Mouse (Mus musculus) layer of hippocampus, adult 2 months (tissue): Measurements from ENCODE around the gene Tsga10ip. TPM values are rescaled to one million over a fixed set of nuclear protein-coding genes. Genes with fewer than 3 reads are reported as not detected.
A peak's percentile ranks its signal among the peaks of the same experiment; 100 is the strongest.
"Not testable (repeated sequence)": the region's sequence is repeated elsewhere in the genome, so short reads cannot be mapped to it uniquely, and the experiment has no call there.

ENCODE experiments used
- DNase-seq, 2 experiments: peaks; one replicate each; pipeline ENCODE4 v3.0.0; 2022; ENCODE audit warnings: low spot score in 2 of 2
- H3K27ac ChIP-seq: fragments of 200-600 bp; 2 replicates; pipeline ENCODE4 v1.8.1; 2022
- H3K4me3 ChIP-seq: fragments of 200-600 bp; 2 replicates; pipeline ENCODE4 v1.8.1; 2022; ENCODE audit warnings: mild to moderate bottlenecking
- CTCF ChIP-seq: fragments of 200-600 bp; conservative IDR thresholded peaks from 2 replicates; pipeline ENCODE4 v1.8.1; 2022; ENCODE audit warnings: antibody characterized with exemption, mild to moderate bottlenecking, moderate library complexity
- total RNA-seq, 2 experiments: library from RNA; stranded (reverse); gene quantifications; 2 replicates each; pipeline ENCODE4 v1.2.3; 2021

Gene Tsga10ip
- total RNA-seq, 2 experiments from 2014 or later, result 0.20 to 0.37 TPM

DNA sequence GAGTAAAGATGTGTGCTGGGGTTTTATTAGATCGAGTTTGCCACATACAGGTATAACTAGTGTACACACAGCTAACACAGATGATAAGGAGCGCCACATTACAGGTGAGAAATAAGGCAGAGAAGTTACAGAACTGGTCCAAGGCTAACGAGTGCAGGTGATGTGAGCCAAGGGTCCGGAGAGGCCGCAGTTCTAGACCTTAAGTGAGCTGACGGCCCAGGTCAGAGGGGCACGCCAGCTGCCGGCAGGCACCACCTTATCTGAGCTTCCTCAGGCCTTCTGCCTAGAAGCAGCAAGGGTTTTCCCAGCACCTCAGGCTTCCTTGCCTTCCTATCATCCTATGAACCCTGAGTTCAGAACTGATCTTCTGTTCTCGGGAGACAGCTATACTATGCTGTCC is 17.3 kb upstream of the Tsga10ip start:
- TF ChIP-seq CTCF, result no peak
- no peak overlapping the region for H3K4me3 ChIP-seq
- DNase-seq, result no peak
- H3K27ac ChIP-seq, result no peak overlapping the region

DNA sequence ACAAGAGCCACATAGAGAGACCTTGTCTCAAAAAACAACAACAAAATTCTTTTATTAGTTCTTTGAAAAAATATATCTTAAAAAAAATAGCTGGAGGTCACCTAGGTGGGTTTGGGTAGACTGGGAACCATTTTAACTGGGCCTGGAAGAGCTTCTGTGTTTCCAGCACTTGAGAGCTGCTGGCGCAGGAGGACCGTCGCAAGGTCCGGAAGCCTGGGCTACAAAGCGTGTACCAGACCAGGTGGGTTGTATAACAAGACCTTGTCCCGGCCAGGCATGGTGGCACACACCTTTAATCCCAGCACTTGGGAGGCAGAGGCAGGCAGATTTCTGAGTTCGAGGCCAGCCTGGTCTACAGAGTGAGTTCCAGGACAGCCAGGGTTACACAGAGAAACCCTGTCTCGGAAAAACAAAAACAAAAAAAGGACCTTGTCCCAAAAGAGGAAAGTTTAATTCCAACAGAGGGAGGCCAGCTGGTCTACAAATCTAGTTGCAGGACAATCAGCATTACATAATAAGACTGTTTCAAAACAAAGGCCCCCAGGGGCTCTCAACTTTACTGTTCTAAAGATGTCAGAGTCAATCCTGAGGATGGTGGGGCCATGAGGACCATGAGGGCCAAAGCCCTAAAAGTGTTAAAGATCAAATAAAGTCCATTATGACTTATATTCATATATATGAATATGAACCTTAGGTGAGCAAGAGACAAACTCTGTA is 16.6 kb upstream of the Tsga10ip start:
- H3K27ac ChIP-seq, result no peak overlapping the region
- no peak overlapping the region for H3K4me3 ChIP-seq
- no peak for TF ChIP-seq CTCF
- no peak for DNase-seq

DNA sequence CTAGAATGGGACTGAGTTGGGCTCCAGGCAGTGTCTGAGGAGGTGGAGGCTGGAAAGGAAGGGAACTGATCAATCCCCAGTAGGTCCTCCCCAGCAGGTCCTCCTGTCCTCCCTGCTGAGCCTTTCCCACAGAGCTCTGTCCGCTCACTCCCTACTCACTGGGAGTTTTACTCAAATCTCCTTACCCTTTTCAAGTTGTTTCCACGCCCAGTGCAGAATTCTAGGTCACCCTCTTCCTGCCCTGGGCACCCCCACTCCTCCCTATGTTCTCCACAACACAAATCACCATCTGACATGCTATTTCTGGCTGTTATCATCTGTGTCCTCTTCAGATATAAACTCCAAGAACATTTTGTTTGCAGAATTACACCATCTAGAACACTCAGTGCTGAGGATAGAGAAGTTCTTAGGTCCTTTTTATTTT is 12.2 kb upstream of the Tsga10ip start:
- Histone ChIP-seq H3K27ac (peak overlapping the region; percentile 76), H3K4me3 (no peak overlapping the region)
- DNase-seq, result no peak
- no peak for TF ChIP-seq CTCF

DNA sequence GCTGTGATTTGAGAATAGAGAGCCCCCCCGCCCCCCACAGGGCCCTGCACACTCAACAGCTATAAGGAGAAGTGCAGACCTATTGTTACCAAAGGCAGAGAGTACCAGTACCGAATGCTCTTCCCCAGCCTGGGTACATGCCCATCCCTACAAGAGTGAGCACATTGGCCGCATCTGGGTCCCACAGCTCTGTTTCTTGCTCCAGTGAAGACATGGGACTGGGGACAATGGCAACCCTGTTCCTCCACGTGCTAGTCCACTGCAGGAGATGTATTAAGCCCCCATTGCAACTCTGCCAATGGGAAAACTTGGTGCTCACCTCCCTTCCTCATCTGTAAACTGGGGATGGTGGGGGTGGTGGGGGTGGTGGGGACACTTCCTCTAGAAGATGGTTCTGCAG is 11.5 kb upstream of the Tsga10ip start:
- Histone ChIP-seq H3K27ac (peak overlapping the region; percentile 76), H3K4me3 (no peak overlapping the region)
- DNase-seq, result no peak
- TF ChIP-seq CTCF, result no peak

DNA sequence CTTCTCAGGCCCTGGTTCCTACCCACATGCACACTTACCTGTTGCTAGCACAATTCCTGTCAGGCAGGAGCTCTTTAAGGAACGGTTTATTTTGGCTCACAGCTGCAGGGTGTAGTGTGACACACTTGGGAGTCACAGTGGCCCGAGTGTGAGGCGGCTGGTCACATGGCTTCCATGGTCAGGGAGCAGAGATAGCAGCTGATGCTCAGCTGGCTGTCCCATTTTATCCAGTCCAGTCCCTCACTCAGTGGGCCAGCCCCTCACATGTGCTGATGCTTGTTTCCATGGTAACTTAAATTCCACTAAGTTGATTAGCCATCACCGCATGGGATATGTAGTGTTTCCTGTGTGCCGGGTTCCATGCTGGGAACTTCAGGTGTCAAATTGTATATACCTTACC is 9.6 kb upstream of the Tsga10ip start:
- no peak for DNase-seq

GRCm38 (mm10) chr19:5410641-5411040 is 8.3 kb upstream of the Tsga10ip start:
- no peak overlapping the region for H3K27ac ChIP-seq
- no peak for TF ChIP-seq CTCF
- DNase-seq, result no peak
- H3K4me3 ChIP-seq, result no peak overlapping the region

More for the DNA sequence above, 9.6 kb upstream of the Tsga10ip start:
- no peak overlapping the region for H3K4me3 ChIP-seq
- H3K27ac ChIP-seq, result no peak overlapping the region
- no peak for TF ChIP-seq CTCF

- H3K4me3 ChIP-seq, result no peak overlapping the region
- no peak for DNase-seq
- TF ChIP-seq CTCF, result no peak
- H3K27ac ChIP-seq, result peak overlapping the region; percentile 48; the same call in 1 of the 2 replicates
Measured at GRCm38 (mm10) chr19:5409068-5409467, 6.7 kb upstream of the Tsga10ip start.

- Histone ChIP-seq H3K27ac (peak overlapping the region; percentile 48; the same call in 1 of the 2 replicates), H3K4me3 (no peak overlapping the region)
- DNase-seq, result no peak
- TF ChIP-seq CTCF, result no peak
Measured at GRCm38 (mm10) chr19:5408057-5409001, 6.0 kb upstream of the Tsga10ip start.

DNA sequence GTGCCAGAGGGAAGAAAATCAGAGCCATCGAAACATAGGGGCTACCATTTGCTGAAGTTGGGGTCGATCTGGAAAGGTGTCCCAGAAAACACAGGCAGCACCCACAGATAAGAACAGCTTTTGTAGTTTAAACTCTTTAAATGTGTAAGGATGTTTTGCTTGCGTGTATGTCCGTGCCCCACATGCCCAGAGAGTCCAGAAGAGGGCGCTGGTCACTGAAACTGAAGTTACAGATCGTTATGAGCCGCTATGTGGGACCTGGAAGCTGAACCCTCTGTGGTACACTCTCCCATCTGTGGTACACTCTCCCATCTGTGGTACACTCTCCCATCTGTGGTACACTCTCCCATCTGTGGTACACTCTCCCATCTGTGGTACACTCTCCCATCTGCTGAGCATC is 4.8 kb upstream of the Tsga10ip start:
- H3K27ac ChIP-seq, result peak overlapping the region; percentile 95
- DNase-seq, result no peak
- peak overlapping the region; percentile 54 for H3K4me3 ChIP-seq
- peak; percentile 71 for TF ChIP-seq CTCF

- peak overlapping the region; percentile 54 for H3K4me3 ChIP-seq
- DNase-seq, result not testable (repeated sequence)
- H3K27ac ChIP-seq, result peak overlapping the region; percentile 95
Measured at GRCm38 (mm10) chr19:5406531-5407126, 4.3 kb upstream of the Tsga10ip start.

DNA sequence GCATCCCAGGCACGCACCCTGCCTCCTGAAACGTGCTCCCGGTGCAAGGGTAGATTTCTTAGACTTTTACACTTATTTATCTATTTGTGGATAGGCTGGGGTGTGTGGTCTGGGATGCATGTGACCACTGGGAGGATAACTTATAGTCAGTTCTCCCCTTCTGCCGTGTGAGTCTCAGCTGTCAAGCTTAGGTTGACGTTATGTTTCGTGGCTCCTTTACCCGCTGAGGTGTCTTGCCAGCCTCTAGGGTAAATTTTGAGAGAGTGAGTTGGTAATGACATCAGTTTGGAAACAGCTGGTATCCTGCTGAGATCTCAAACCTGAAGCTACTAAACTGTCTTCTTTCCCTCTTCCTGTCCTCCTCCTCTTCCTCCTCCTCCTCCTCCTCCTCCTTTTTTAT is 3.6 kb upstream of the Tsga10ip start:
- Histone ChIP-seq H3K27ac (peak overlapping the region; percentile 55; the same call in 1 of the 2 replicates), H3K4me3 (peak overlapping the region; percentile 33; the same call in 1 of the 2 replicates)
- TF ChIP-seq CTCF, result no peak
- DNase-seq, result no peak

- DNase-seq, H3K27ac ChIP-seq, H3K4me3 ChIP-seq: not testable (repeated sequence)
- TF ChIP-seq CTCF, result peak; percentile 21; the same call in 1 of the 2 replicates
Measured at GRCm38 (mm10) chr19:5401073-5401472, 1.3 kb downstream of the Tsga10ip start.

DNA sequence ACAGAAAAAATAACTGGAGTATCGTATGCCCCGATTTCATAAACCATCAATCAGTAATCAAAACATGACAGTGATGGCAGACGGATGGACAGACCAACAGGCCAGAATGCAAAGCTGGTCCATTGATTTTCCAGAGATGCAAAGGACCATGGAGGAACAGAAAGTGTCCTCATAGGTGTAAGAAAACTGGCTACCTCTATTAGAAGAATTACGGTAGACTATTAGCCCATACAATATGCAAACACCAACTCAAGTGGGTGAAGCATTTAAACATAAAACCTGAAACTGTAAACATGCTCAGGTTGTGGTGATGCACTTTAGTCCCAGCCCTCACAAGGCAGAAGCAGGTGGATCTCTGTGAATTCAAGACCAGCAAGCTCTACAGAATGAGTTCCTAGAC is 7.0 kb downstream of the Tsga10ip start:
- H3K27ac ChIP-seq, result no peak overlapping the region
- no peak for TF ChIP-seq CTCF
- no peak overlapping the region for H3K4me3 ChIP-seq
- no peak for DNase-seq
